Mouse (Mus musculus) ovary, adult 18-20 months (tissue): ENCODE measurements at regions not wholly inside any gene's neighbourhood (a gene's known extent, or its start where the extent isn't known, plus 50 kb on each side); places are given as distances from the start of the nearest gene placed in this dataset.

Experiments
- DNase-seq: peaks from one replicate; pipeline ENCODE4 v3.0.0; 2022; ENCODE audit warnings: low spot score, mixed read lengths

GRCm38 (mm10) chr12:56275556-56276242 is 70.0 kb downstream of the Mbip start:
- DNase-seq = no peak

- no peak for DNase-seq
Observed at GRCm38 (mm10) chr12:56265049-56265448, 80.6 kb downstream of the Mbip start.

- no peak for DNase-seq
Observed at GRCm38 (mm10) chr12:56261471-56261870, 84.2 kb downstream of the Mbip start.

GRCm38 (mm10) chr12:56258401-56259050 is 87.2 kb downstream of the Mbip start:
- no peak for DNase-seq

GRCm38 (mm10) chr12:56256243-56256881 is 89.3 kb downstream of the Mbip start:
- no peak for DNase-seq

GRCm38 (mm10) chr12:56252612-56253444 is 92.9 kb downstream of the Mbip start:
- no peak for DNase-seq

GRCm38 (mm10) chr12:56250262-56250661 is 95.4 kb downstream of the Mbip start:
- DNase-seq = no peak

GRCm38 (mm10) chr12:56246406-56246805 is 99.3 kb downstream of the Mbip start:
- no peak for DNase-seq

GRCm38 (mm10) chr12:56242803-56243202 is 102.9 kb downstream of the Mbip start:
- no peak for DNase-seq

- DNase-seq = no peak
Observed at GRCm38 (mm10) chr12:56241735-56242134, 104.0 kb downstream of the Mbip start.

- no peak for DNase-seq
Observed at GRCm38 (mm10) chr12:56240206-56240605, 105.5 kb downstream of the Mbip start.

- DNase-seq = no peak
Observed at GRCm38 (mm10) chr12:56234571-56234970, 111.1 kb downstream of the Mbip start.

GRCm38 (mm10) chr12:56233209-56233608 is 112.5 kb downstream of the Mbip start:
- DNase-seq = no peak

GRCm38 (mm10) chr12:56224142-56224895 is 121.4 kb downstream of the Mbip start:
- no peak for DNase-seq

GRCm38 (mm10) chr12:56193524-56193923 is 152.2 kb downstream of the Mbip start:
- DNase-seq = no peak

- no peak for DNase-seq
Observed at GRCm38 (mm10) chr12:56189562-56189961, 156.1 kb downstream of the Mbip start.

GRCm38 (mm10) chr12:56160736-56161135 is 185.0 kb downstream of the Mbip start:
- no peak for DNase-seq

- DNase-seq = no peak
Observed at GRCm38 (mm10) chr12:56144359-56144758, 201.3 kb downstream of the Mbip start.

- DNase-seq = no peak
Observed at GRCm38 (mm10) chr12:56143789-56144188, 201.9 kb downstream of the Mbip start.

- DNase-seq = no peak
Observed at GRCm38 (mm10) chr12:56114446-56114845, 231.2 kb downstream of the Mbip start.

- no peak for DNase-seq
Observed at GRCm38 (mm10) chr12:56081406-56081805, 245.3 kb downstream of the Brms1l start.

GRCm38 (mm10) chr12:56064183-56064582 is 228.1 kb downstream of the Brms1l start:
- DNase-seq = no peak
